Mouse (Mus musculus): ENCODE measurements around the gene Zfp827. TPM values are rescaled to one million over a fixed set of nuclear protein-coding genes. Genes with fewer than 3 reads are reported as not detected.

Gene Zfp827
- polyA plus RNA-seq, 1 experiment from 2014 or later: 2.9 TPM

GRCm38 (mm10) chr8:79208691-79209640, 180.7 kb downstream of the Zfp827 start:
- WGBS: 12% methylated on average over 15 of the region's 15 CpGs
- Histone ChIP-seq H3K9ac (ENCODE audit: low read length) (peak overlapping the region; percentile 64), H3K27me3 (ENCODE audit: control insufficient read depth, insufficient read depth, low read length) (no peaks in the 10 kb centered on the region), H3K36me3 (ENCODE audit: control insufficient read depth, insufficient read depth, low read length) (no peaks in the 10 kb centered on the region), H3K4me2 (replicated peaks; ENCODE audit: low read depth) (peak overlapping the region; percentile 69), H3K27ac (replicated peaks) (peak overlapping the region; percentile 94), H3K4me3 (ENCODE audit: low read depth, low read length) (peak overlapping the region; percentile 39; the same call in 1 of the 2 replicates), H3K4me1 (replicated peaks; ENCODE audit: control insufficient read depth, insufficient read depth) (peaks cover 9% of the 10 kb centered on the region), H3K9me3 (ENCODE audit: control insufficient read depth, low read length) (no peaks in the 10 kb centered on the region)
- DNase-seq (ENCODE audit: low spot score) (peak; percentile 73), ATAC-seq (ENCODE audit: low FRiP score, low TSS enrichment) (peak; percentile 93)
- TF ChIP-seq EP300 (optimal IDR thresholded peaks at IDR 0.05) (peak; percentile 23), CTCF (IDR thresholded peaks at IDR 0.05; ENCODE audit: low read depth) (no peak)

- 5% methylated on average over 27 of the region's 27 CpGs for WGBS
- peak overlapping the region; percentile 64 for H3K9ac ChIP-seq (ENCODE audit: low read length)
Observed at GRCm38 (mm10) chr8:79209641-79210358, 181.6 kb downstream of the Zfp827 start.

GRCm38 (mm10) chr8:79211630-79212029, 183.4 kb downstream of the Zfp827 start:
- H3K9ac ChIP-seq (ENCODE audit: low read length): no peak overlapping the region
- H3K9me3 ChIP-seq (ENCODE audit: control insufficient read depth, low read length): no peaks in the 10 kb centered on the region
- TF ChIP-seq EP300 (optimal IDR thresholded peaks at IDR 0.05): no peak
- no peak for TF ChIP-seq CTCF (IDR thresholded peaks at IDR 0.05; ENCODE audit: low read depth)
- no peak overlapping the region for H3K4me2 ChIP-seq (replicated peaks; ENCODE audit: low read depth)
- no peak overlapping the region for H3K27ac ChIP-seq (replicated peaks)
- H3K36me3 ChIP-seq (ENCODE audit: control insufficient read depth, insufficient read depth, low read length): no peaks in the 10 kb centered on the region
- WGBS: 68% methylated on average over 9 of the region's 9 CpGs
- peaks cover 9% of the 10 kb centered on the region for H3K4me1 ChIP-seq (replicated peaks; ENCODE audit: control insufficient read depth, insufficient read depth)
- ATAC-seq (ENCODE audit: low FRiP score, low TSS enrichment): no peak
- H3K27me3 ChIP-seq (ENCODE audit: control insufficient read depth, insufficient read depth, low read length): no peaks in the 10 kb centered on the region
- DNase-seq (ENCODE audit: low spot score): peak; percentile 12
- H3K4me3 ChIP-seq (ENCODE audit: low read depth, low read length): no peak overlapping the region

More at GRCm38 (mm10) chr8:79209641-79210358, 181.6 kb downstream of the Zfp827 start:
- Histone ChIP-seq H3K27me3 (ENCODE audit: control insufficient read depth, insufficient read depth, low read length) (no peaks in the 10 kb centered on the region), H3K4me3 (ENCODE audit: low read depth, low read length) (peak overlapping the region; percentile 39), H3K4me1 (replicated peaks; ENCODE audit: control insufficient read depth, insufficient read depth) (peaks cover 9% of the 10 kb centered on the region), H3K4me2 (replicated peaks; ENCODE audit: low read depth) (peak overlapping the region; percentile 69), H3K9me3 (ENCODE audit: control insufficient read depth, low read length) (no peaks in the 10 kb centered on the region), H3K36me3 (ENCODE audit: control insufficient read depth, insufficient read depth, low read length) (no peaks in the 10 kb centered on the region), H3K27ac (replicated peaks) (peak overlapping the region; percentile 94)
- peak; percentile 59 for DNase-seq (ENCODE audit: low spot score)
- ATAC-seq (ENCODE audit: low FRiP score, low TSS enrichment): peak; percentile 78
- TF ChIP-seq EP300 (optimal IDR thresholded peaks at IDR 0.05) (no peak), CTCF (IDR thresholded peaks at IDR 0.05; ENCODE audit: low read depth) (no peak)

GRCm38 (mm10) chr8:79222106-79222751, 194.0 kb downstream of the Zfp827 start:
- H3K9me3 ChIP-seq (ENCODE audit: control insufficient read depth, low read length): no peaks in the 10 kb centered on the region
- no peaks in the 10 kb centered on the region for H3K36me3 ChIP-seq (ENCODE audit: control insufficient read depth, insufficient read depth, low read length)
- DNase-seq (ENCODE audit: low spot score) (no peak), ATAC-seq (ENCODE audit: low FRiP score, low TSS enrichment) (no peak)
- no peak overlapping the region for H3K9ac ChIP-seq (ENCODE audit: low read length)
- H3K4me3 ChIP-seq (ENCODE audit: low read depth, low read length): no peak overlapping the region
- no peak overlapping the region for H3K27ac ChIP-seq (replicated peaks)
- no peaks in the 10 kb centered on the region for H3K4me1 ChIP-seq (replicated peaks; ENCODE audit: control insufficient read depth, insufficient read depth)
- H3K27me3 ChIP-seq (ENCODE audit: control insufficient read depth, insufficient read depth, low read length): no peaks in the 10 kb centered on the region
- TF ChIP-seq EP300 (optimal IDR thresholded peaks at IDR 0.05) (no peak), CTCF (IDR thresholded peaks at IDR 0.05; ENCODE audit: low read depth) (no peak)
- H3K4me2 ChIP-seq (replicated peaks; ENCODE audit: low read depth): no peak overlapping the region
- WGBS: 50% methylated on average over 5 of the region's 5 CpGs

GRCm38 (mm10) chr8:79222752-79223141, 194.5 kb downstream of the Zfp827 start:
- Histone ChIP-seq H3K4me3 (ENCODE audit: low read depth, low read length) (no peak overlapping the region), H3K9ac (ENCODE audit: low read length) (no peak overlapping the region), H3K4me1 (replicated peaks; ENCODE audit: control insufficient read depth, insufficient read depth) (no peaks in the 10 kb centered on the region), H3K36me3 (ENCODE audit: control insufficient read depth, insufficient read depth, low read length) (no peaks in the 10 kb centered on the region), H3K9me3 (ENCODE audit: control insufficient read depth, low read length) (no peaks in the 10 kb centered on the region), H3K27me3 (ENCODE audit: control insufficient read depth, insufficient read depth, low read length) (no peaks in the 10 kb centered on the region), H3K27ac (replicated peaks) (no peak overlapping the region), H3K4me2 (replicated peaks; ENCODE audit: low read depth) (no peak overlapping the region)
- TF ChIP-seq EP300 (optimal IDR thresholded peaks at IDR 0.05): no peak
- no peak for TF ChIP-seq CTCF (IDR thresholded peaks at IDR 0.05; ENCODE audit: low read depth)
- 64% methylated on average over 5 of the region's 5 CpGs for WGBS
- no peak for ATAC-seq (ENCODE audit: low FRiP score, low TSS enrichment)
- no peak for DNase-seq (ENCODE audit: low spot score)
